Mouse (Mus musculus) B cell, adult (primary cell): ENCODE data around the gene Gmfg. TPM values are rescaled to one million over a fixed set of nuclear protein-coding genes. Genes with fewer than 3 reads are reported as not detected.

Experiments
- total RNA-seq: library from RNA; stranded (reverse); gene quantifications from 4 replicates; pipeline ENCODE4 v1.2.4, GENCODE M21; 2023; ENCODE audit not compliant: inconsistent age

Gmfg gene
- 241 to 264 TPM (median 247 TPM) in 4 replicates for total RNA-seq

DNA sequence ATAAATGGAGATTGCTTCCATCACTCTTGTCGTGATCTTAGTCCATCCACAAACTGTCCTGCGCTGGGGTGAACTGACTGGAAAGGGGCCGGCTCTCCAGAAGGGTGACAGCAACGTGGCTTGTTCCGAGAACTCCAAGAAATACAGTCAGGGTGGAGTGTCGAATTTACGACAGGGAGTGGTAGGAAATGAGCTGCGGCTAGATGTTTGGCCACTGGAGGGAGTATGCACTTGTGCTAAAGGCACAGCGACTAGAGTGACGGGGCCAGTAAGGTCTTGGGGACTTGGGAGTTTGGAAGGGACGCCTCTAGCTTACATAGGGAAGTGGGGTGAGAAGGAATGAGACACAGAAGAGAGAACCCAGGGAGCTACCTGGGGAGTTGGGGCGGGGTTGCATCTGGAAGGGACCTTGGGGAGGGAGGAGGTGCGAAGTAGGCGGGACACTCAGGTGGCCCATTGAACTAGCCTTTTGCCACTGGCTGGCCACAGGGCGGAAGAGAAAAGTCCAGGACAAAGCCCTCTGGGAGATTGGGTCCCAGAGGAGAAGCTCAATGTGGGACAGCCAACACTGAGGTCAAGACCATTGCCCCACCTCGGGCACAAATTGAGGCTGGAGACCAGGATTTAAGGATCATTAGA lies at the start of gene Gmfg:
Gene Gmfg (plus strand): TSS at position 516 of the 639 bp plus-strand sequence.

GRCm38 (mm10) chr7:28392429-28393271 lies 44.6 kb upstream of the Gmfg start, which contains the start of the genes Med29 and Paf1:
TSS of gene Med29 (minus strand) at chr7:28392708.
TSS of gene Paf1 (plus strand) at chr7:28392951.

DNA sequence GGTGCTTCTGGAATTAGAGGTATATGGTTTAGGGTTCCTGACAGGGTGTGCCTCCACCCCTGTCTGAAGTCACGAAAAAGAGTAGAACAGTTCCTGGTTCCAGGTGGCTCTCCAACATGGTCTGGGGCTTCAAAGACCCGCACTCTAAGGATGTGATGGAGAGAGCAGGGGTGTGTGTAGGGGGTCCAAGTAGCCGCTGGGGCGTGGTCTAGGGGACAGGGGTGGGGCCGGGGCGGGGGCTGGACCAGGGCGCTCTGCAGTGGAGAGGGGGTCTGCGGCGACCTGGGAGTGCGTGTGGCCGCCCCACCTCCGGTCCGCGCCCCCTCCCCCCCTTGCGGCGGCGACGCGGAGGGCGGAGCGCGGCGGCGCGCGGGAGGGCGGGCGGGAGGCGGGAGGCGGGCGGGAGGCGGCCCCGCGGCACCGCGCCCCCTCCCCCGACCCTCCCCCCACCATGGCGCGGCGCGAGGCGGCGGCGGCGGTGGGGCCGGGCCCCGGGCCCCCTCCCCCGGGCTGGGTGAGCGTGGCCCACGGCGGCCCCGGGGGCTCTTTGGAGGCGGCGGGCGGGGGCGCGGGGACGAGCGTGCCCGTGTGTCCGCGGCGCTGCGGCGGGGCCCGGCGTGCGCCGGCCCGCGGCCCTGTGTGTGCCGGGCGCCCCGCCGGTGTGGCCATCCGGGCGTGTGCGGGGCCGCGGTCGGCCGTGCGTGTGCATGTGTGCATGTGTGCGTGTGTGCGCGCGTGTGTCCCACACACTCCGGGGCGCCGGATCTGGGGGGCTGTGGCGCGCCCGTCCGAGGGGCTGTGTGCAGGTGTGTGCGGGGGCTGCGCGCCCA lies 14.5 kb downstream of the Gmfg start, which contains the start of gene Lrfn1:
Gene Lrfn1 (plus strand): TSS at position 450 of the 830 bp plus-strand sequence.

Other genes with a start within 250 kb of the Gmfg start
- gene Eid2, start 169.6 kb upstream of the Gmfg start, total RNA-seq: 1.1 to 1.7 TPM (median 1.2 TPM) in 4 replicates
- gene Eid2b, start 159.7 kb upstream of the Gmfg start, total RNA-seq: 2.6 to 4.1 TPM (median 3.5 TPM) in 4 replicates
- gene Selenov, start 146.3 kb upstream of the Gmfg start, total RNA-seq: not detected in 4 replicates
- not detected in 4 replicates for gene Dll3, start 135.2 kb upstream of the Gmfg start, total RNA-seq
- 38.7 to 46.9 TPM (median 40.5 TPM) in 4 replicates for gene Timm50, start 125.4 kb upstream of the Gmfg start, total RNA-seq
- gene Supt5, start 98.7 kb upstream of the Gmfg start, total RNA-seq: 158 to 171 TPM (median 163 TPM) in 4 replicates
- 3,144 to 3,281 TPM (median 3,251 TPM) in 4 replicates for gene Rps16, start 86.8 kb upstream of the Gmfg start, total RNA-seq
- gene Plekhg2, start 64.8 kb upstream of the Gmfg start, total RNA-seq: 130 to 140 TPM (median 135 TPM) in 4 replicates
- gene Zfp36, start 57.2 kb upstream of the Gmfg start, total RNA-seq: 825 to 993 TPM (median 925 TPM) in 4 replicates
- gene Med29, start 44.7 kb upstream of the Gmfg start, total RNA-seq: 14.1 to 19.0 TPM (median 15.8 TPM) in 4 replicates
- gene Paf1, start 44.5 kb upstream of the Gmfg start, total RNA-seq: 151 to 162 TPM (median 156 TPM) in 4 replicates
- 0.93 to 1.6 TPM (median 1.2 TPM) in 4 replicates for gene Lrfn1, start 14.5 kb downstream of the Gmfg start, total RNA-seq
- gene Ifnl2, start 73.0 kb downstream of the Gmfg start, total RNA-seq: not detected in 4 replicates
- gene Ifnl3, start 85.4 kb downstream of the Gmfg start, total RNA-seq: not detected in 4 replicates
- not detected in 4 replicates for gene Sycn, start 103.4 kb downstream of the Gmfg start, total RNA-seq
- not detected in 4 replicates for gene Nccrp1, start 109.8 kb downstream of the Gmfg start, total RNA-seq
- 49.3 to 52.1 TPM (median 50.5 TPM) in 4 replicates for gene Samd4b, start 160.7 kb downstream of the Gmfg start, total RNA-seq
- gene Pak4, start 160.7 kb downstream of the Gmfg start, total RNA-seq: 12.8 to 15.7 TPM (median 13.9 TPM) in 4 replicates
- not detected in 4 replicates for gene Acp7, start 193.9 kb downstream of the Gmfg start, total RNA-seq